Mouse (Mus musculus) neural tube, embryonic 14.5 days (tissue): ENCODE data around the gene Bbx. TPM values are rescaled to one million over a fixed set of nuclear protein-coding genes. Genes with fewer than 3 reads are reported as not detected.
A peak's percentile ranks its signal among the peaks of the same experiment; 100 is the strongest.

Experiments used
- ATAC-seq: fragments of 200-750 bp; cut with Nextera tagmentation; 2 replicates; pipeline ENCODE4 v1.8.0; 2017; ENCODE audit warnings: low read depth, mild to moderate bottlenecking, moderate TSS enrichment, moderate library complexity
- H3K27ac ChIP-seq: fragments of 300-500 bp; sonication (generic); 2 replicates; pipeline ENCODE4 v1.5.1; 2014; ENCODE audit warnings: low read depth, mild to moderate bottlenecking, control low read depth, low read length, moderate library complexity, mixed read lengths
- H3K27me3 ChIP-seq: fragments of 300-500 bp; sonication (generic); 2 replicates; pipeline ENCODE4 v1.6.1; 2014; ENCODE audit warnings: low read length; ENCODE audit not compliant: control insufficient read depth, insufficient read depth
- H3K36me3 ChIP-seq: fragments of 300-500 bp; sonication (generic); 2 replicates; pipeline ENCODE4 v1.6.1; 2014; ENCODE audit warnings: low read length, mixed read lengths; ENCODE audit not compliant: control insufficient read depth, insufficient read depth
- H3K4me1 ChIP-seq: fragments of 300-500 bp; sonication (generic); 2 replicates; pipeline ENCODE4 v1.6.1; 2014; ENCODE audit warnings: low read length; ENCODE audit not compliant: control insufficient read depth, insufficient read depth
- H3K4me2 ChIP-seq: fragments of 300-500 bp; sonication (generic); 2 replicates; pipeline ENCODE4 v1.6.1; 2014; ENCODE audit warnings: mild to moderate bottlenecking, low read depth, low read length, control low read depth
- H3K4me3 ChIP-seq: fragments of 300-500 bp; sonication (generic); 2 replicates; pipeline ENCODE4 v1.5.1; 2014; ENCODE audit warnings: low read depth, low read length, control low read depth, mixed read lengths
- H3K9ac ChIP-seq: fragments of 300-500 bp; sonication (generic); replicated peaks from 2 replicates; pipeline ENCODE4 v1.6.1; 2014; ENCODE audit warnings: low read depth, mild to moderate bottlenecking, control low read depth, low read length, mixed read lengths
- H3K9me3 ChIP-seq: fragments of 300-500 bp; sonication (generic); 2 replicates; pipeline ENCODE4 v1.6.1; 2016; ENCODE audit warnings: low read length; ENCODE audit not compliant: control insufficient read depth
- WGBS: fragments of 180-500 bp; shearing (Covaris S2); extraction: QIAGEN DNeasy Blood & Tissue Kit; methylation state at CpG from one replicate; pipeline ENCODE4 v1.1.7; 2014; 5-methylcytosine and 5-hydroxymethylcytosine counted together
- polyA plus RNA-seq: library from polyadenylated mRNA; unstranded; fragments of >200 nt; fragmentation: Nextera tagmentation; extraction: Ambion mirVana; gene quantifications from 2 replicates; pipeline ENCODE4 v1.2.1, GENCODE M21; 2014

Gene Bbx
- polyA plus RNA-seq, 1 experiment from 2014 or later: 12.4 TPM

DNA sequence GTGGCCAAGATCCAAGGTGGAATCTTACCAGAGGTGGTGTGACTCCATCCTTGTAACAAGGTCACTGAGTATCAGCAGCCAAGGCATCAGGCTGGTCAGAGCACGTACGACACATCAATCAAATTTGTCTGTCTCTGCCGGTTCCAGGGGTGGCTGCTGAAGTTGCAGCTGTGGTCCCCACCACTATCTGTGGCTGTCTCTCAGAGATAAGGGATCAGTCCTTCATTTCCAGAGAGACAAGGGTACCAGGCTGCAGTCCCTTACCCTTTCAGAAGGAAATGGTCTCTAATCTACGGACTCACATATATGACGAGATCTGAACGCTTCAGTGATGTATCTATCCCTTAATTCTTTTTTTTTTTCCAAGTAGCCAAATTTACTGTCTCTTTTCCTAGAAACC, 245.6 kb downstream of the Bbx start:
- Histone ChIP-seq H3K36me3 (no peaks in the 10 kb centered on the region), H3K9me3 (no peaks in the 10 kb centered on the region), H3K27me3 (no peaks in the 10 kb centered on the region), H3K4me1 (no peaks in the 10 kb centered on the region), H3K27ac (no peak overlapping the region), H3K9ac (no peak overlapping the region), H3K4me2 (no peak overlapping the region), H3K4me3 (no peak overlapping the region)
- no peak for ATAC-seq
- 83% methylated on average over 6 of the region's 6 CpGs for WGBS

DNA sequence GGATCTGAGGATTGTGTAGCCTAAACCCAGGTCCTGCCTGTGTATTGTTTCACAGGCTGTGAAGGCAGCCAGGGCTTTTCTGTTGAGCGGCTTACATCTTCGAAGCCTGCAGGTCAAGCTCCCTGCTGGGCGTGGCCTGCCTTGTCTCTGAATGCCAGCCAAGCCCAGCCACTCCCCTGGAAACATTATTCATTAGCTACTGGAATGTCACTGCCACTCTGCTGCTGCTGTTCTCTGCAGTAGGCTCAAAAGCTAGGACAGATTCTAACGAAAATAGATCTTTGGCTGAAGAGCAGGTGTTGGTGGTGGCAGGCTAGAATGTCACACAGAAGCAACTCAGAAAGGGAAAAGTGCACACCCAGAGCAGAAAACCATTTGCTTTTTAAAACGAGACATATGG, 247.1 kb downstream of the Bbx start:
- WGBS: 13% methylated on average over 5 of the region's 5 CpGs
- Histone ChIP-seq H3K27me3 (no peaks in the 10 kb centered on the region), H3K9me3 (no peaks in the 10 kb centered on the region), H3K4me2 (no peak overlapping the region), H3K27ac (no peak overlapping the region), H3K9ac (no peak overlapping the region), H3K36me3 (no peaks in the 10 kb centered on the region), H3K4me1 (no peaks in the 10 kb centered on the region), H3K4me3 (no peak overlapping the region)
- ATAC-seq: peak; percentile 38; the same call in 1 of the 2 replicates

DNA sequence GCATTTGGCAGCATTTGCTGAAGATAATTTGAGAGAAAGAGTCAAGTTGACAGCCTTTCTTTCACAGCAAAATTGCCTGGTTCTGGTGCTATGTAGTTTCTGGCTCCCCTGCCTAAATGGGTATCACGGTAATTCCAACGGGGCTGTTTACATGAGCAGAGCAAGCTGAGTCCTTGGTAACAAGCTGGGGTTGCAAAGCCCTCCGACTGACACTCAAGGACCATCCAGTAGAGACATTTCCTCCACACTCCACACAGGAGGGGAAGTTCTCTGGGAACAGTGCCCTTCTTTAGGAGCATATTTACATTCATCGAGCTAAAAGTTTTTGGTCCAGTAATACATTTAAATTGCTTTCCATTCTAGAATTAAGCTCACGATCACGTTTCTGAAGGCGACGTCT, 249.2 kb downstream of the Bbx start:
- ATAC-seq: no peak
- 85% methylated on average over 8 of the region's 8 CpGs for WGBS
- no peak overlapping the region for H3K27ac ChIP-seq
- no peak overlapping the region for H3K9ac ChIP-seq
- no peaks in the 10 kb centered on the region for H3K9me3 ChIP-seq
- no peak overlapping the region for H3K4me3 ChIP-seq
- H3K4me1 ChIP-seq: no peaks in the 10 kb centered on the region
- no peaks in the 10 kb centered on the region for H3K27me3 ChIP-seq
- no peak overlapping the region for H3K4me2 ChIP-seq
- no peaks in the 10 kb centered on the region for H3K36me3 ChIP-seq

DNA sequence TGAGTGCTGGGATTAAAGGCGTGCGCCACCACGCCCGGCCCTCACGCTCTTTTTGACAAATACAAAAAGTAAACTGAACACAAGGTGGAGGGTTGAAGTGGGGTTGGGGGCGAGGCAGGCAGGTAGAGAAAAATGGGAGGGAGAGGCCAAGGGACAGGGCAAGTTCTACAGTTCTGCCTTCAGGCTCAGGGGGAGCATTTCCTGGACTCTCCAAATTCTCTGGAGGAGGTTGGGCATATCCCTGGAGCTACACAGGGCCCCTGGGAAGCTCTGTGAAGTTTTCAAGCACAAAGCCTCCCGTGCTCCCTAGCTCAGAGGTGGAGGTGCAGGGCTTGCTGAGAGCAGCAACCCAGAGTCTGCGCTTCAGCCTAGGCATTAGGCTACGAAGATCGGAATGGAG, 249.6 kb downstream of the Bbx start:
- H3K27me3 ChIP-seq: no peaks in the 10 kb centered on the region
- H3K4me2 ChIP-seq: no peak overlapping the region
- no peaks in the 10 kb centered on the region for H3K36me3 ChIP-seq
- ATAC-seq: no peak; the same call in 1 of the 2 replicates
- H3K4me1 ChIP-seq: no peaks in the 10 kb centered on the region
- 94% methylated on average over 10 of the region's 10 CpGs for WGBS
- no peaks in the 10 kb centered on the region for H3K9me3 ChIP-seq
- H3K27ac ChIP-seq: no peak overlapping the region
- no peak overlapping the region for H3K9ac ChIP-seq
- H3K4me3 ChIP-seq: no peak overlapping the region

DNA sequence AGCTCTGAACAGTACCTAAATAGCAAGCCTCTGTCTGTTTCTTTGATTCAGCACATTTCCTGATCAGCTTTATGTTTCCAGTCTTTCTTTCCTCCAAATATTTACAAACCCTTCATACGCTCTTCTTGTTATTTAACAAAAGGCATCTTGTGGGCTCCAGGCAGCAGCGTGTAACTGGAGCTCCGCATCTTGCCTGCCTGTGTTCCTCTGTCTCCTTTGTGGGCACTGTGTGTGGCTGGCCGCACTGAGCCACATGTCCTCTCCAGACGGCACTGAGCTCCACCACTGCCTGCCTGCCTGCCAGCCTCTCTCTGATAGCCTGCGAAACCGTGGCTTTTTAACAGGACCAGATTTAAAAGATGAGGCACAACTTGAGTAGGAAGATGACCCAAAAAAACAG, 259.4 kb downstream of the Bbx start:
- Histone ChIP-seq H3K9me3 (no peaks in the 10 kb centered on the region), H3K27ac (no peak overlapping the region), H3K4me2 (no peak overlapping the region), H3K4me3 (no peak overlapping the region), H3K4me1 (no peaks in the 10 kb centered on the region), H3K36me3 (no peaks in the 10 kb centered on the region), H3K27me3 (no peaks in the 10 kb centered on the region), H3K9ac (no peak overlapping the region)
- WGBS: 59% methylated on average over 7 of the region's 7 CpGs
- no peak for ATAC-seq

DNA sequence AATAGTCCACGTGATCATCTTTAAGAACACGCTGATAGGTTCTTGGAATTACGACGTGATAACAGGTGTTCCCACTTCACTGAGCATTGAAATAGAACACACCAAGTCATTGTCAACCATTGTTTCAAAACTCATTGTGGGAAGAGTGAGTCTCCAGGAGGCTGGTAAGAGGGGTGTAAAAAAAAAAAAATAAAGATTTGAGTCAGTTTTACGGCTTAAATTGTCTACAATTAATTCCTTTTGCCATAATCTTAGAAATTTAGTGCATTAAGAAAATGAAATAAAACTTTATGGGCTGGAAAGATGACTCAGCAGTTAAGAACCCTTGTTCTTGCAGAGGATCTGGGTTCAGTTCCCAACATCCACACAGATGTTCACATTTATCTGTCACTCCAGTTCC, 261.4 kb downstream of the Bbx start:
- ATAC-seq: no peak
- Histone ChIP-seq H3K27me3 (no peaks in the 10 kb centered on the region), H3K27ac (no peak overlapping the region), H3K36me3 (no peaks in the 10 kb centered on the region), H3K9ac (no peak overlapping the region), H3K9me3 (no peaks in the 10 kb centered on the region), H3K4me3 (no peak overlapping the region), H3K4me2 (no peak overlapping the region), H3K4me1 (no peaks in the 10 kb centered on the region)
- WGBS: 89% methylated on average over 5 of the region's 5 CpGs

DNA sequence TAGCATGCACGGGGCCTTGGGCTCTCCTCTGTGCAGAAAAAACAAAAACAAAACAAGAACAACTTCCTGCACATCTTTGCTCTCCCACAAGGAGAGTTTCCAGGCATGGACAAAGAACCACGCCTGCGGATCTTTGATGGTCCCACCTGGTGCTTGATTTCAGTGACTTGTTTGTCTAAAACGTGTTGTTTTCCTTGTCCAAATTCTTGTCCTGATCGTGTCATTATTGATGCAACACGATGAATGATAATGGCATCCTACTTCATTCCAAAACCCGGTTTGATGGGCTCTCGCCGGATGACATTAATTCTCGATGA, 264.2 kb downstream of the Bbx start:
- no peak overlapping the region for H3K4me3 ChIP-seq
- no peak overlapping the region for H3K4me2 ChIP-seq
- H3K27me3 ChIP-seq: no peaks in the 10 kb centered on the region
- ATAC-seq: no peak
- H3K4me1 ChIP-seq: no peaks in the 10 kb centered on the region
- H3K9me3 ChIP-seq: no peaks in the 10 kb centered on the region
- no peak overlapping the region for H3K9ac ChIP-seq
- H3K36me3 ChIP-seq: no peaks in the 10 kb centered on the region
- WGBS: 81% methylated on average over 10 of the region's 10 CpGs
- no peak overlapping the region for H3K27ac ChIP-seq

DNA sequence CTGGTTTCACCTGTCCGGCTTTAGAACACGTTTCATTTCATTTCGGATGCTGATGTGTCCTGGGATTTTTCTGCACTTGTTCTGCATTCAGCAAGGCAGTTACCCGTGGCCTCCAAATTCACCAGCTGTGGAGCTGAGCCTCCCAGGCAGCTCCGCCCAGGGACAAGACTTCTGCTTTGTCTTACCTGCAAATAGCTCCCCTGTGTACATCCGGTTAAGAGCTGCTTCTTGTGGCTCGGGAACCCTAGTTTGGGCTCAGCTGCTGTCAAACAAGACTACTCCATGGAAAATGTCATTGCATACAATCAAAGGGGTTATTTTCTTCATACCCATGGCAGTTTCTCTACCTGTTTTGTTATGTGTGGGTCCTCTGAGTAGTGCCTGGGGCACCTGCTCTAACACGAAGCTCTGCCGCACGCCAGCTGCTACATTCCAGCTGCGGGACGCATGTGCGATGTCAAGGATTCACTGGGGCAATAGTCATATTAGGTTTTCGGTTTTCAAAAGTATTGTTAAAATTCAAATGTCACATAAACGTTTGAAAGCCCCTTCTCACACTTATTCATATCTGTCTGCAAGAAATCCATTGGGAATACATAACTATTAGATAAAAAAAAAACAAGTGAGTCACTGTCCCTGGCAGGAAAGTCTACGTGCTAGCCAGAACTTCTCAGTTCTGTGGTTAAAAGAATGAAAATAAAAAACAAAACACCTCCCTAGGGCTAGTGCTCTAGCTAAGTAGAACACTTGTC, 264.8 kb downstream of the Bbx start:
- no peaks in the 10 kb centered on the region for H3K36me3 ChIP-seq
- H3K4me2 ChIP-seq: no peak overlapping the region
- H3K4me1 ChIP-seq: no peaks in the 10 kb centered on the region
- no peak overlapping the region for H3K27ac ChIP-seq
- no peak overlapping the region for H3K4me3 ChIP-seq
- ATAC-seq: no peak
- WGBS: 76% methylated on average over 16 of the region's 16 CpGs
- H3K27me3 ChIP-seq: no peaks in the 10 kb centered on the region
- no peak overlapping the region for H3K9ac ChIP-seq
- no peaks in the 10 kb centered on the region for H3K9me3 ChIP-seq

DNA sequence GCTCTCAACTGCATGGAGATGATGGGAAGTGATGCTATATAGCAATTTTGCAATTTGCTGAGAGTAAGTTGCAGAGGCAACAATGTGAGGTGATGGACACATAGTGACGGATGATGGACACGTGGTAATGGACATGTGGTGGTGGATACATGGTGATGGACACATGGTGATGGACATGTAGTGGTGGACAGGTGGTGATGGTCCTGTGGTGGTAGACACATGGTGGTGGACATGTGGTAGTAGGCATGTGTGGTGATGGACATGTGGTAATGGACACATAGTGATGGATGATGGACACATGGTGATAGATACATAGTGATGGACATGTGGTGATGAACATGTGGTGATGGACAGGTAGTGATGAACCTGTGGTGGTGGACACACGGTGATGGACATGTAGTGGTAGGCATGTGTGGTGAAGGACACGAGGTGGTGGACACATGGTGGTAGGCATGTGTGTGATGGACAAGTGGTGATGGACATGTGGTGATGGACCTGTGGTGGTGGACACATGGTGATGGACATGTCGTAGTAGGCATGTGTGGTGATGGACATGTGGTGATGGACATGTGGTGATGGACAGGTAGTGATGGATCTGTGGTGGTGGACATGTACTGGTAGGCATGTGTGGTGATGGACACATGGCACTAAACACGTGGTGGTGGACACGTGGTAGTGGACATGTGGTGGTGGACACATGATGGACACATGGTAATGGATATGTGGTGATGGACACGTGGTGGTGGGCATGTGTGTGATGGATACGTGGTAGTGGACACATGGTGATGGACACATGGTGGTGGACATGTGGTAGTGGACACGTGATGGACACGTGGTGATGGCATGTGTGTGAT, 271.5 kb downstream of the Bbx start:
- peak; percentile 28; the same call in 1 of the 2 replicates for ATAC-seq
- Histone ChIP-seq H3K4me3 (no peak overlapping the region), H3K4me1 (no peaks in the 10 kb centered on the region), H3K36me3 (no peaks in the 10 kb centered on the region), H3K27ac (no peak overlapping the region), H3K9ac (no peak overlapping the region), H3K4me2 (no peak overlapping the region), H3K9me3 (no peaks in the 10 kb centered on the region), H3K27me3 (no peaks in the 10 kb centered on the region)
- 94% methylated on average over 11 of the region's 11 CpGs for WGBS
